Comparison of ENCODE assay signal across 14 mouse cellular contexts in the genomic region with DNA sequence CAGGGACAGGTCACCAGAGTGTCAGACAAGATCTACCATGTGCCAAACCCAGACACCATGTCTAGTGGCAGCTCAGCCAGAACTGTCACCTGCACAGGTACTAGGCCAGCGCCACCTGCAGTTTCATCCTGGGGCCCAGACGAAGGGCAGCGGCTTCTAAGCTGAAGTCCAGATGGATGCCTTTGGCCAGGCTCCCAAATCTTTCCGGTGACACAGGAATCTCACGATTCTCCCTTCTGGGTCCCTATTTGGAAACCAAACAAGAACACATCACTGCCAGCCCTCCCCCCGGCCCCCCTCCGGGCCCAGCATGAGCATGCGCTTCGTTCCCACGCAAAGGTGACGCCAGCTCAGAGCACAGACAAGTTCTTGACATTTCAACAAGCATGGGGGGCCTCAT. TPM values are rescaled to one million over a fixed set of nuclear protein-coding genes. Genes with fewer than 3 reads are reported as not detected.
DNase-seq lines count a peak whose midpoint lies in the region; ATAC-seq and TF ChIP-seq lines count a peak whose summit lies in the region.
"Had no signal": no experiment of that assay in that cellular context is flagged by ENCODE, and none has a peak within 500 bp of the region (broad histone marks: within the 10 kb centered on the region; RNA-seq: fewer than 3 reads in every experiment).

No protein-coding gene starts in this region.

- 75% methylated on average over 11 of the region's 11 CpGs for WGBS in lung, adult 2 months
- WGBS in stomach, postnatal 0 days: 62% methylated on average over 11 of the region's 11 CpGs
- WGBS in midbrain, embryonic 16.5 days: 88% methylated on average over 11 of the region's 11 CpGs

- peak overlapping the region; percentile 46; the same call in 1 of the 2 replicates for H3K27ac ChIP-seq in stomach, postnatal 0 days (replicated peaks)
- no peak overlapping the region for H3K27ac ChIP-seq in midbrain, embryonic 16.5 days (ENCODE audit: low read length)
- H3K27ac ChIP-seq: embryonic facial prominence, embryonic 12.5 days; hindbrain, embryonic 13.5 days; lung, embryonic 15.5 days had no signal

- TF ChIP-seq CTCF in lung, adult 2 months (IDR thresholded peaks at IDR 0.05; ENCODE audit: insufficient read depth, low read length): no peak
- peak; percentile 25; the same call in 1 of the 2 replicates for TF ChIP-seq CTCF in stomach, postnatal 0 days (IDR thresholded peaks at IDR 0.05; ENCODE audit: low read depth)

- no peak overlapping the region for H3K4me3 ChIP-seq in lung, adult 2 months (replicated peaks; ENCODE audit: extremely low read depth, low read depth, low read length)
- no peak overlapping the region for H3K4me3 ChIP-seq in stomach, postnatal 0 days (ENCODE audit: low read depth, low read length)
- no peak overlapping the region for H3K4me3 ChIP-seq in midbrain, embryonic 16.5 days (ENCODE audit: low read depth, low read length)
- H3K4me3 ChIP-seq: embryonic facial prominence, embryonic 12.5 days; hindbrain, embryonic 13.5 days; lung, embryonic 15.5 days had no signal

- ATAC-seq in stomach, postnatal 0 days (ENCODE audit: low FRiP score, low TSS enrichment): no peak
- no peak for ATAC-seq in midbrain, embryonic 16.5 days

- no peak for TF ChIP-seq EP300 in stomach, postnatal 0 days (optimal IDR thresholded peaks at IDR 0.05)

- H3K9ac ChIP-seq in stomach, postnatal 0 days (ENCODE audit: low read length): no peak overlapping the region
- no peak overlapping the region for H3K9ac ChIP-seq in midbrain, embryonic 16.5 days (ENCODE audit: low read depth, low read length)
- H3K9ac ChIP-seq: embryonic facial prominence, embryonic 12.5 days; hindbrain, embryonic 13.5 days; lung, embryonic 15.5 days had no signal

- no peak for TF ChIP-seq POLR2A in lung, adult 2 months (IDR thresholded peaks at IDR 0.05; ENCODE audit: borderline replicate concordance, extremely low read depth, low read depth, low read length)

- DNase-seq in lung, postnatal 10 days: peak; percentile 39
- DNase-seq in lung, adult 2 months: no peak
- peak; percentile 98 to 99 for DNase-seq in cerebellum, postnatal 36 days
- peak; percentile 63 to 68 for DNase-seq in left cerebral cortex, adult 18-20 months (ENCODE audit: low spot score in 2 of 2)
- DNase-seq in stomach, postnatal 0 days (ENCODE audit: low spot score): no peak
- DNase-seq in kidney, adult 18-20 months: no peak
- DNase-seq in urinary bladder, postnatal 10 days (ENCODE audit: low spot score): no peak
- DNase-seq: adrenal gland, postnatal 10 days; gastrocnemius, postnatal 36 days had no signal

- H3K4me1 ChIP-seq in lung, adult 2 months (ENCODE audit: control insufficient read depth, insufficient read depth, low read length): peaks cover 4% of the 10 kb centered on the region; the same call in 1 of the 2 replicates
- H3K4me1 ChIP-seq in stomach, postnatal 0 days (replicated peaks; ENCODE audit: control insufficient read depth, insufficient read depth): no peaks in the 10 kb centered on the region
- no peaks in the 10 kb centered on the region for H3K4me1 ChIP-seq in midbrain, embryonic 16.5 days (ENCODE audit: control insufficient read depth, insufficient read depth, low read length)

- no peaks in the 10 kb centered on the region for H3K9me3 ChIP-seq in stomach, postnatal 0 days (ENCODE audit: control insufficient read depth, low read length)
- no peaks in the 10 kb centered on the region for H3K9me3 ChIP-seq in midbrain, embryonic 16.5 days (replicated peaks; ENCODE audit: control insufficient read depth, low read length, poor library complexity, severe bottlenecking)
- H3K9me3 ChIP-seq: embryonic facial prominence, embryonic 12.5 days; hindbrain, embryonic 13.5 days; lung, embryonic 15.5 days had no signal

- H3K36me3 ChIP-seq in stomach, postnatal 0 days (ENCODE audit: control insufficient read depth, insufficient read depth, low read length): peaks cover 16% of the 10 kb centered on the region; the same call in 1 of the 2 replicates
- H3K36me3 ChIP-seq in midbrain, embryonic 16.5 days (ENCODE audit: control insufficient read depth, insufficient read depth, low read length): peaks cover 23% of the 10 kb centered on the region

- no peak overlapping the region for H3K4me2 ChIP-seq in stomach, postnatal 0 days (replicated peaks; ENCODE audit: low read depth)
- no peak overlapping the region for H3K4me2 ChIP-seq in midbrain, embryonic 16.5 days (ENCODE audit: low read length)
- H3K4me2 ChIP-seq: embryonic facial prominence, embryonic 12.5 days; hindbrain, embryonic 13.5 days; lung, embryonic 15.5 days had no signal

- no peaks in the 10 kb centered on the region for H3K27me3 ChIP-seq in stomach, postnatal 0 days (ENCODE audit: control insufficient read depth, insufficient read depth, low read length)
- no peaks in the 10 kb centered on the region for H3K27me3 ChIP-seq in midbrain, embryonic 16.5 days (ENCODE audit: control insufficient read depth, insufficient read depth, low read depth, low read length)
- H3K27me3 ChIP-seq: embryonic facial prominence, embryonic 12.5 days; hindbrain, embryonic 13.5 days; lung, embryonic 15.5 days had no signal

RNA-seq across cellular contexts. Expression of a gene that starts 10.2 kb away (rescaled TPM):
- polyA plus RNA-seq in lung, adult 2 months (2012; rRNA removed): 21.5 and 23.9 TPM in 2 replicates
- total RNA-seq in left cerebral cortex, adult 18-20 months (2021): 100 to 1,000 TPM; 124 TPM
- 5.8 and 5.9 TPM in 2 replicates for polyA plus RNA-seq in stomach, postnatal 0 days (2015; fragmentation: Nextera tagmentation; extraction: Ambion mirVana)
- polyA plus RNA-seq in midbrain, embryonic 16.5 days (2015; fragmentation: Nextera tagmentation; extraction: Ambion mirVana): 14.1 and 15.2 TPM in 2 replicates
- total RNA-seq: MEL had no signal

RNA-seq across cellular contexts. Expression of a gene that starts 30.3 kb away (rescaled TPM):
- polyA plus RNA-seq in lung, adult 2 months (2012; rRNA removed): 19.1 and 23.5 TPM in 2 replicates
- total RNA-seq in left cerebral cortex, adult 18-20 months (2021): 10 to 100 TPM; 23.8 to 25.7 TPM
- 16.3 and 16.5 TPM in 2 replicates for polyA plus RNA-seq in stomach, postnatal 0 days (2015; fragmentation: Nextera tagmentation; extraction: Ambion mirVana)
- polyA plus RNA-seq in midbrain, embryonic 16.5 days (2015; fragmentation: Nextera tagmentation; extraction: Ambion mirVana): 35.9 and 38.3 TPM in 2 replicates

Comparison
In these comparisons a context has a peak if more than half of its experiments do, and no peak if none do; other contexts are left out.
1. DNase-seq: peak in lung, postnatal 10 days (single experiment), cerebellum, postnatal 36 days (2 of 2) and left cerebral cortex, adult 18-20 months (2 of 2); none in lung, adult 2 months (single experiment), stomach, postnatal 0 days (single experiment), kidney, adult 18-20 months (single experiment) and urinary bladder, postnatal 10 days (single experiment).